Mouse (Mus musculus) midbrain, embryonic 15.5 days (tissue): ENCODE measurements at regions not wholly inside any gene's neighbourhood (a gene's known extent, or its start where the extent isn't known, plus 50 kb on each side); places are given as distances from the start of the nearest gene placed in this dataset.

Experiments
- ATAC-seq: fragments of 200-750 bp; cut with Nextera tagmentation; replicated peaks from 2 replicates; pipeline ENCODE4 v1.8.0; 2017; ENCODE audit warnings: moderate TSS enrichment
- H3K27ac ChIP-seq: fragments of 300-500 bp; sonication (generic); 2 replicates; pipeline ENCODE4 v1.5.1; 2015; ENCODE audit warnings: mild to moderate bottlenecking, inconsistent platforms
- H3K27me3 ChIP-seq: fragments of 300-500 bp; sonication (generic); replicated peaks from 2 replicates; pipeline ENCODE4 v1.6.1; 2015; ENCODE audit warnings: inconsistent platforms
- H3K36me3 ChIP-seq: fragments of 300-500 bp; sonication (generic); replicated peaks from 2 replicates; pipeline ENCODE4 v1.6.1; 2015; ENCODE audit warnings: inconsistent platforms
- H3K4me1 ChIP-seq: fragments of 300-500 bp; sonication (generic); 2 replicates; pipeline ENCODE4 v1.6.1; 2015; ENCODE audit warnings: inconsistent platforms
- H3K4me2 ChIP-seq: fragments of 300-500 bp; sonication (generic); 2 replicates; pipeline ENCODE4 v1.6.1; 2015; ENCODE audit warnings: inconsistent platforms, mild to moderate bottlenecking, moderate library complexity
- H3K4me3 ChIP-seq: fragments of 300-500 bp; sonication (generic); 2 replicates; pipeline ENCODE4 v1.5.1; 2015; ENCODE audit warnings: mild to moderate bottlenecking, inconsistent platforms
- H3K9ac ChIP-seq: fragments of 300-500 bp; sonication (generic); 2 replicates; pipeline ENCODE4 v1.6.1; 2015; ENCODE audit warnings: mild to moderate bottlenecking, inconsistent platforms
- H3K9me3 ChIP-seq: fragments of 300-500 bp; sonication (generic); 2 replicates; pipeline ENCODE4 v1.6.1; 2016; ENCODE audit warnings: inconsistent platforms
- WGBS: fragments of 180-500 bp; shearing (Covaris S2); methylation state at CpG from one replicate; pipeline ENCODE4 v1.1.7; 2015; ENCODE audit warnings: mixed read lengths; 5-methylcytosine and 5-hydroxymethylcytosine counted together

DNA sequence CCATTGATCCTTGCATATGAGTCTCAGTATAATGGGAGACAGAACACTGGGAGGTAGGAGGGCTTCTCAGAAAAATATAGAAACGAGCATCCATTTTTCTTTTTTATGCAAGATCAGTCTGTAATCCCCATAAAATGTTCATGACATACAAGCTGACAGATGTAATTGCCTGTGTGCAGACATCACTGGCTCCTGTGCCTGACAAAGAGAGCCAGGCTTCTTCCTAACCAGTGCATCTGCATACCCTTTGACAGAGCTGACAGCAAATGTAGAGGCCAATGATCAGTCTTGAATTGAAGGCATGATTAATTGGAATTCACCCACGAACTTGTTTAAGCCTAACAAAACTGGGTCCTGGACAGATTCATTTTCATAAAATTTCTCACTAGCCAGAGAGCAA, 463.0 kb downstream of the 1190002N15Rik start:
- Histone ChIP-seq H3K36me3 (no peaks in the 10 kb centered on the region), H3K9me3 (no peaks in the 10 kb centered on the region), H3K27ac (no peak overlapping the region), H3K9ac (no peak overlapping the region), H3K4me2 (no peak overlapping the region), H3K4me3 (no peak overlapping the region), H3K27me3 (no peaks in the 10 kb centered on the region), H3K4me1 (no peaks in the 10 kb centered on the region)
- no peak for ATAC-seq
- 40% methylated on average over 2 of the region's 2 CpGs for WGBS

DNA sequence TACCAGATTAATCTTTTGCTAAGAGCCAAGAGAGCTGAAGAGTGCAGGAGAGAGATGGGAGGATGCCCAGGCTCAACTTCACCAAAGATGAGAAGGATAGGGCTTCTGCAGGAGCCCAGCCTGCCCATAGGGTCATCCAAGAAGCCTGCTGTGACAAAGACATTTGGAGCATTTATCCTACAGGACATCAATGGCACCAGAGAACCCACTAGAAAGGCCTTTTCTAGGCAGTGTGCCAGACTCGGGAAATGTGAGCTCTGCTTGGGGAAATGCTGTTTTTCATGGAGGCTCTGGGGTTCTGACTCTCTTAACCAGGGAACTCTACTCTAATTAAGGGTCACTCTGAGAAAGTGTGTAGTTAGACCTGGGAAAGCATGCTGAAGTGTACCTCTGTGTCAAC, 470.8 kb downstream of the 1190002N15Rik start:
- no peak overlapping the region for H3K27ac ChIP-seq
- no peaks in the 10 kb centered on the region for H3K9me3 ChIP-seq
- no peak overlapping the region for H3K4me2 ChIP-seq
- H3K9ac ChIP-seq: no peak overlapping the region
- no peak for ATAC-seq
- H3K4me1 ChIP-seq: no peaks in the 10 kb centered on the region
- WGBS: 51% methylated on average over 1 of the region's 1 CpGs
- no peaks in the 10 kb centered on the region for H3K27me3 ChIP-seq
- no peaks in the 10 kb centered on the region for H3K36me3 ChIP-seq
- no peak overlapping the region for H3K4me3 ChIP-seq

DNA sequence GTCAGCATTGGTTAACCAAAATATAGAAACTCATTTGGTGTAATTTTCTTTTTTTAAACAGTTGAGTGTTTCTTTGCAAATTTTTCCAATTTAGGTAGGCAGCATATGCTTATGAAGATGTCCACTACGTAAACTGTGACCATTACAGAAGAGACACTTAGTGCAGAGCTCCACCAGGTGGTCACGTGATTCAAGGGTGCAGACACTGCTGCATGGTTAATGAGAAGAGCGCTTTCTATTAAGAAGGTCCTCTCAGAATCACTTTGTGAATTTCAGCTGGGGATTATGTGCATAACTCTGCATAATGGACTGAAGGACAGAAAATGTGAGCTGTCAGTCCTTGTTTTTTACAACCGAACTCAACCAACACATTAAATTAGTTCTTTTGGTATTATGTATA, 484.7 kb downstream of the 1190002N15Rik start:
- ATAC-seq: no peak
- 57% methylated on average over 4 of the region's 4 CpGs for WGBS
- Histone ChIP-seq H3K36me3 (no peaks in the 10 kb centered on the region), H3K4me2 (no peak overlapping the region), H3K9ac (no peak overlapping the region), H3K4me3 (no peak overlapping the region), H3K4me1 (no peaks in the 10 kb centered on the region), H3K27me3 (no peaks in the 10 kb centered on the region), H3K27ac (no peak overlapping the region), H3K9me3 (no peaks in the 10 kb centered on the region)

DNA sequence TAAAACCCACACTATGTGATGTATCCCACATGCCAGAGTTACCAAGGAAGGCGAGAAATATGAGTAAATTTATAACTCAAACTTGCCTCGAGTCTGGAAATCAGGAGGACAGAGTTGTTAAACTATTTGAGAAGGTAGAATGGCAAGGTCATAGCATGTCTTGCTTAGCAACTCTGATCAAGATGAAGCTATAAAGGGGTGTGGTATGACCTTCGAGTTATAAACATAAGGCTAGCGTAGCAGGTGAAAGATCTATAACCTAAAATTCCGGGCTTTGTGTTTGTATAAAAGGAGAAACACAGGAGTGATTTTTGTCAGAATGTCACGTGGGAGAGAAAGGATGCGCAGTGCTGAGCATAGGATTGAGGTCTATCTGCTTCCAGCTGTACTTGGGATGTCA, 490.0 kb downstream of the 1190002N15Rik start:
- H3K4me3 ChIP-seq: no peak overlapping the region
- 92% methylated on average over 7 of the region's 7 CpGs for WGBS
- no peaks in the 10 kb centered on the region for H3K36me3 ChIP-seq
- H3K4me1 ChIP-seq: no peaks in the 10 kb centered on the region
- no peaks in the 10 kb centered on the region for H3K27me3 ChIP-seq
- H3K9ac ChIP-seq: no peak overlapping the region
- H3K9me3 ChIP-seq: no peaks in the 10 kb centered on the region
- no peak overlapping the region for H3K4me2 ChIP-seq
- H3K27ac ChIP-seq: no peak overlapping the region
- no peak for ATAC-seq

DNA sequence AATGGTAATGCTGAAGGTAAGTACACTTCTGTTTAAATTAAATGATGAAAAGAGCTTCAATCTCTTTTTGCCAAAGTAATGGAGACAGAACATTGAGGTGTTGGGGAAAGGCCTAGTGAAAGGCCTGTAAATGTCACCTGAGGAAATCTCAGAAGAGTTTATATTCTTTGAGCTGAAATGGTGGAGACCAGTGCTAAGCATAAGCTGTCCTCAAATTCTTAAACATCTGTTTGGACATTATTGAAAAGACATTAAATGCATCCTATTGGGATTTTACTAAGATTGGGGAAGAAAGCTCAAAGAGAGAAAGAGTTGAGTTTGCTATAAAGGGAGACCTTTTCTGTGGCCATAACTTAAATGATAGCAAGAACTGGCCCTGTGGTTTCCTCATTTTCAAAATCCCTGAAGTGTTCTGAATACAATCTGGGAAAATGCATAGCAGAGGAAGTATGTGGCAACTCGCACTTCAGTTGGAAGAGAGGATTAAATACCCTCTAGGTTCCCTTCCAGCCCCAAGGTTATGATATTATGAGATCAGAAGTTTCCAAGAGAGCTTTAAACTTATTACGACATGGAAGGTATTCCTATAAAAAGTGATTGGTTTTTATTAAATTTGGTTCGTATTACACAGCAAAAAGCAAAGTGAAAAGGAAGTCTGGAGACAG, 492.3 kb downstream of the 1190002N15Rik start:
- Histone ChIP-seq H3K27me3 (no peaks in the 10 kb centered on the region), H3K4me1 (no peaks in the 10 kb centered on the region), H3K27ac (no peak overlapping the region), H3K4me2 (no peak overlapping the region), H3K9me3 (no peaks in the 10 kb centered on the region), H3K4me3 (no peak overlapping the region), H3K9ac (no peak overlapping the region), H3K36me3 (no peaks in the 10 kb centered on the region)
- no peak for ATAC-seq
- WGBS: 84% methylated on average over 3 of the region's 3 CpGs

DNA sequence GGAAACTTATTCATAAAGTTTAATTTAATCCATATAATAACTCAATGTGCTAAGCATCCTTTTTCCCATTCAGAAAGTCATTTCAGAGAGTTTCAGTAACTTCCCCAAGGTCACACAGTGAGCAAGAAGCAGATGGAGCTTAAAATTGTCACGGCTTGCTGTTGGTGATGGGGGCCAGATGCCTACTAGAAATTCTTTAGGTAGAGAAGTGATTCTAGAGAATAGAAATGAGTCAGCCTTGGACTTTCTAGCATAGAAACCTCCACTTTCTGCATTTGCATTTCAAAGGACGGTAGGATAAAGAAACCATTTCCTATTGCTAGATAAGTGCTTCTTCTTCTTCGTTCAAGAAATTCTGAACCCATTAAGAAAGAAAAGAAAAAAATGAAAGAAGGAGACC, 514.1 kb downstream of the 1190002N15Rik start:
- Histone ChIP-seq H3K9me3 (no peaks in the 10 kb centered on the region), H3K36me3 (no peaks in the 10 kb centered on the region), H3K9ac (no peak overlapping the region), H3K4me3 (no peak overlapping the region), H3K4me1 (no peaks in the 10 kb centered on the region), H3K27me3 (no peaks in the 10 kb centered on the region), H3K27ac (no peak overlapping the region), H3K4me2 (no peak overlapping the region)
- no peak for ATAC-seq
- 47% methylated on average over 3 of the region's 3 CpGs for WGBS

DNA sequence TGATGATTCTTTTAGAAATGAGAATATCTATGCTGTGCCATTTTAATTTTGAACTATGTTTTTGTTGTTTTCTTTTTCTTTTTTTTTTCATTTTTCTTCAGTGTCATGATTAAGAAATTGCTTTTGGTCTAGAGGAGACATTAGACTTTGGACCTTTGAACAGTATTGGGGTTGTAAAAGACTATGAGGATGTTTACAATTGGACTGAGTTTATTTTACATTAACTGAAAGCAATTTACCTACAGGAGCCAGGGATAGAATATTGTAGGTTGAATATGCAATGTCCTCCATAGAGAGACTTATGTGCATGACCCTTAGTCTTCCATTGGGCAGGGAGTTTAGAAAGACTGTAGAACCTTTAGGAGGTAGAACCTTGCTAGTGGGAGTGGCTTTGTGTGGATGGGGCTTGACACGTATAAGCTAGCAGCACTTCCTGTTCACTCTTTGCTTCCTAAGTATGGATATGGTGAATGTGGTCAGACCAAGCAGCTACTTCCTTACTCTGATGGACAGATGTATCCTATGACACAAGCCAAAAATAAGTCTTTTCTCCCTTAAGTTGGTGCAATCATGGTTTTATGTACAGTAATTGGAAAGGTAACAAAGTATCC, 516.5 kb downstream of the 1190002N15Rik start:
- H3K36me3 ChIP-seq: no peaks in the 10 kb centered on the region
- no peak overlapping the region for H3K4me3 ChIP-seq
- 85% methylated on average over 1 of the region's 1 CpGs for WGBS
- H3K27ac ChIP-seq: no peak overlapping the region
- H3K4me2 ChIP-seq: no peak overlapping the region
- H3K9ac ChIP-seq: no peak overlapping the region
- H3K9me3 ChIP-seq: no peaks in the 10 kb centered on the region
- no peaks in the 10 kb centered on the region for H3K4me1 ChIP-seq
- H3K27me3 ChIP-seq: no peaks in the 10 kb centered on the region
- ATAC-seq: no peak

DNA sequence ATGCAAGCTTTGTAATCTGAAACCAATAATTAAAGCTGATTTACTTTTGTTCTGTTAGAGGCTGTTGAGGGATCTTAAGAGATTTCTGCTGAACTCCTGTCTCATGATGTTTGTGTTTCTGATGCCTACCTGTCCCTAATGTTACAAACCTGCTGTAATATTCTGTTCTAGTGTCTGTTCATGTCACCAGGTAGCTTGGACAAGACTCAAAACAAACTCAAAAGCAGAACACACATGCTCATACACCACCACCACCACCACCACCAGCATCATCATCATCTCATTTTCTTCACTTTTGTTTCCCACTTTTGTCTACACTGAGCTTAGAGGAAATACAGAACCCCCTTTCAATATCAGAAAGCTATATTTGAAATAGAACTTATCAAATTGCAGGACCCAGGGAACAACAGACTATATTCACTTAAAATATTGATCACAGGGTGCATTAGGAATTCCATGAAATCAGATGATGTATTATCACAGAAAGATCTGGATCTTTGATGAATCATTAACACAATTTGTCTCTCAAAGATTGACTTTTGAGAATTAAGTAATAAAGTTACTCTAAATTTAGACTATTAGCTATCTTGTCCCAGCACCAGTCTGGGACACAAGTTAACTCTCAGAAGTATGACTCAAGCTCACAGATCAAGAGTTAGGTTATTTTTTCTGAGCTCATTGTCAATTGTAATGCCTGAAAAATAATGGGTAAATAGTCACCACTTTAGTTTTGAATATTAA, 521.0 kb downstream of the 1190002N15Rik start:
- H3K4me2 ChIP-seq: no peak overlapping the region
- H3K27me3 ChIP-seq: no peaks in the 10 kb centered on the region
- H3K27ac ChIP-seq: no peak overlapping the region
- H3K9ac ChIP-seq: no peak overlapping the region
- no peaks in the 10 kb centered on the region for H3K9me3 ChIP-seq
- no peak for ATAC-seq
- no peak overlapping the region for H3K4me3 ChIP-seq
- no peaks in the 10 kb centered on the region for H3K4me1 ChIP-seq
- no peaks in the 10 kb centered on the region for H3K36me3 ChIP-seq

DNA sequence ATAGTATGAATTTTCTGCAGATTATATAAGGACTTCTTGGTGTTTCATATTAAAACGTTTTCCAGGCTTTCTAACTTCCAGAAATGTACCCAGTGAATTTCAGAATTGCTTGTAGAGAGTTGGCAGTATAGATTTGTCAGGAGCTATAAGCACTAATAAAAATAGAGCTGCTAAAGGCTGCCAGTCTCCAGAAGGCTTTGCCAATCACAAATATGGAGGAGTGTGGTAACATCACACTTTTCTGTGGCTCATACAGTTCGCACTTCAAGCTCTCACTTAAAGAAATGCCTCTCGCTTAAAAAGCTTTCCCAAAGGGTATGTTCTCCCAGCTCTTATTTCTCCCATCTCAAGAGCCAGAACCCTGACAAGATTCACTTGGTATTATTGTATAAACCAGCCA, 545.7 kb downstream of the 1190002N15Rik start:
- H3K9me3 ChIP-seq: no peaks in the 10 kb centered on the region
- H3K4me3 ChIP-seq: no peak overlapping the region
- no peaks in the 10 kb centered on the region for H3K27me3 ChIP-seq
- no peaks in the 10 kb centered on the region for H3K4me1 ChIP-seq
- no peak overlapping the region for H3K4me2 ChIP-seq
- no peak overlapping the region for H3K27ac ChIP-seq
- WGBS: 78% methylated on average over 3 of the region's 3 CpGs
- ATAC-seq: no peak
- H3K36me3 ChIP-seq: no peaks in the 10 kb centered on the region
- H3K9ac ChIP-seq: no peak overlapping the region

DNA sequence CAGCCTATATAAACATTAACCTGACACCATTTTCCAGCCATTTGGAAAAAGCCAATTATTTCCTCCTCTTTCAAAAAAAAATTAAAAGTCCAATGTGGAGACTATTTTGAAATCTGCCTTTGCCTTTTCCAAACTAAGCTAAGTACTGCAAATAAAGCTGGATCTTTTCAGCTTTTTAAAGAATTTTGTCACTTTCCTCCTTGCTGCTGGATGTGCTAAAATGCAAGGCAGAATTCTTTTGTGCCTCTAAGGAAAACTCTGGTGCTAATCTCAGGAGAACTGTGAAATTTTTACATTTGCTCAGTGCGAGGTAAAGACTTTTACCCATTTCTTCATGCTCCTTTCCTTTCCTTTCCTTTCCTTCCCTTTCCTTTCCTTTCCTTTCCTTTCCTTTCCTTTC, 546.7 kb downstream of the 1190002N15Rik start:
- Histone ChIP-seq H3K27me3 (no peaks in the 10 kb centered on the region), H3K9me3 (no peaks in the 10 kb centered on the region), H3K4me2 (no peak overlapping the region), H3K4me3 (no peak overlapping the region), H3K4me1 (no peaks in the 10 kb centered on the region), H3K9ac (no peak overlapping the region), H3K36me3 (no peaks in the 10 kb centered on the region), H3K27ac (no peak overlapping the region)
- ATAC-seq: no peak
- 80% methylated on average over 1 of the region's 1 CpGs for WGBS

DNA sequence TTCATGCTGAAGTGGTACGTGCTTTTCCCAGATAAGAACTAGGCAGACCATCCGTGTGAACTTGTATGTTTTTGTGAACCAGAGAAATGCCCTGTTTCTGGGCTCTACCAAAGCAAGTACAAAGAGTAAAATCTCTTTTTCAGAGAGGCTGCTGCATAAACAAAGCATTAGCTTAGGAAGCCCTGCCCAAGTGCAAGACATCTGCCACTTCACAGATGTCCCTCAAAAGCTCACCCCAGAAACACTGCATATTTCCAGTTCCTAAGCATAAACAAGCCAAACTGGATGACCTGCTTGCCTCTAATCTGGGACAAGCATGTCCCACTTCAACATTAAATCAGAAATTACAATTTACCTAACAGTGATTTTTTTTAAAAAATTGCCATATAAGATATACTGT, 556.7 kb downstream of the 1190002N15Rik start:
- no peak for ATAC-seq
- H3K4me1 ChIP-seq: no peaks in the 10 kb centered on the region
- H3K9me3 ChIP-seq: no peaks in the 10 kb centered on the region
- WGBS: 66% methylated on average over 2 of the region's 2 CpGs
- H3K4me2 ChIP-seq: no peak overlapping the region
- no peak overlapping the region for H3K4me3 ChIP-seq
- no peak overlapping the region for H3K27ac ChIP-seq
- H3K9ac ChIP-seq: no peak overlapping the region
- no peaks in the 10 kb centered on the region for H3K36me3 ChIP-seq
- no peaks in the 10 kb centered on the region for H3K27me3 ChIP-seq

DNA sequence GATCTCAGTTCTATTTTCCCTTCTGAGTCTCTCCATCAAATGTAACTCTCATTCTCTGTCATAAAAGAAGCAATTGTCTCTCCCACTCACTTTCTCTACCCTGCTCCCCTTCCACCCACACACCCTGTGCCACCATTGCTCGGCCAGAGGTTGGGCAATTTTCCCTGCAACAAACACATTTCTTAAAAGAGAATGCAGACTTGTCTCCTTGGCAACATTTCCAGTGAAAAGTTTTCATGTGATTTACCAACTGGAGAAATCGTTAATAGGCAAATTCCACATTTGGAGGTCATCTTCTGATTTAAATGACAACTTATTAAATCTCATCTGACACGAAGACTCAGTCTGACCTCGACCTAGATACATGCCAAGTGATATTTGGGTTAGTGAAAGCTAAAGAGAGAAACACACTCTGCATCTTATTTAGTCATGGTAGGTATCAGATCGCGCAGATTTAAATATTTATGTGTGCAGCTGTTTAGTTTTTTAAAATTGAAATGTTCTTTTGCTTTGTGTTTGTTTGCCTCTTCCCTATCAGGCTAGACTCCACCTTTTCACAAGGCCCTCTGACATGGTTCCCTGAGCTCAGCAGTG, 568.1 kb downstream of the 1190002N15Rik start:
- no peaks in the 10 kb centered on the region for H3K9me3 ChIP-seq
- H3K4me2 ChIP-seq: no peak overlapping the region
- H3K4me3 ChIP-seq: no peak overlapping the region
- no peaks in the 10 kb centered on the region for H3K27me3 ChIP-seq
- no peak overlapping the region for H3K9ac ChIP-seq
- no peak; the same call in 1 of the 2 replicates for ATAC-seq
- no peaks in the 10 kb centered on the region for H3K36me3 ChIP-seq
- H3K27ac ChIP-seq: no peak overlapping the region
- 62% methylated on average over 6 of the region's 6 CpGs for WGBS
- 0 out of 2 replicates have a peak, but pooled peaks cover 4% of the 10 kb centered on the region for H3K4me1 ChIP-seq
